Mouse (Mus musculus): ENCODE measurements around the gene Mmp8.

DNA sequence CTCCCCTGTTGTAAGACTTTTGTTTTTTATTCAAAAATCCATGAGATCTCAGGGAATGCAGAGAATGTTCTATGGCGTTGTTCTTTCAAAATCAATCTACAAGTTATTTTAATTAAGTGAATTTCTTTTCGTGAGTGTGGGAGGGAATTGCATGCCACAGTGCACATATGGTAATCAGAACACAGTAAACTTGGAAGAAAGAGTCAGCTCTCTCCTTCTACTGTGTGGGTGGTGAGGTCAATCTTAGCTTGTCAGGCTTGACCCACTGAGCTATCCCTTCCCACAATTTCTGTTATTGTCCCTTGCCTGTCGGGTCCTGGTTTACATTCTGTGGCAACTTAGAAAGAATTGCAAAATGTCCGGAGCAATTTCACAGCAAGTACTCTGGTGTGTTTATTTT is 1.8 kb downstream of the Mmp8 start:
- no peak for TF ChIP-seq POLR2A (IDR thresholded peaks at IDR 0.05; ENCODE audit: control insufficient read depth in 1 of 2, insufficient read depth in 1 of 2, low read depth in 1 of 2, low read length in 2 of 2, poor library complexity in 1 of 2)
- TF ChIP-seq MAX (IDR thresholded peaks at IDR 0.05; ENCODE audit: low read length), result no peak
- no peak for TF ChIP-seq CTCF (IDR thresholded peaks at IDR 0.05 in 2 of 3, conservative IDR thresholded peaks at IDR 0.05 in 1 of 3; ENCODE audit: control insufficient read depth in 1 of 3, insufficient read depth in 1 of 3, low read depth in 2 of 3, low read length in 3 of 3, poor library complexity in 1 of 3, severe bottlenecking in 1 of 3)
- TF ChIP-seq POLR2AphosphoS2 (IDR thresholded peaks at IDR 0.05; ENCODE audit: low read length), result no peak
- no peak for TF ChIP-seq E2F4 (IDR thresholded peaks at IDR 0.05; ENCODE audit: borderline replicate concordance, low read depth, low read length)
- no peak for TF ChIP-seq MYC (IDR thresholded peaks at IDR 0.05; ENCODE audit: low read depth, low read length)
